Mouse (Mus musculus) c-Kit-positive CD71-negative TER-119-negative erythroid progenitor cells, embryonic 14.5 days (primary cell): ENCODE results near the gene Sgcd.
"Not testable (repeated sequence)": the region's sequence is repeated elsewhere in the genome, so short reads cannot be mapped to it uniquely, and the experiment has no call there.

Source experiments
- DNase-seq: peaks from one replicate; pipeline ENCODE4 v3.0.0-alpha.2; 2013; ENCODE audit warnings: low read depth

Sgcd gene

DNA sequence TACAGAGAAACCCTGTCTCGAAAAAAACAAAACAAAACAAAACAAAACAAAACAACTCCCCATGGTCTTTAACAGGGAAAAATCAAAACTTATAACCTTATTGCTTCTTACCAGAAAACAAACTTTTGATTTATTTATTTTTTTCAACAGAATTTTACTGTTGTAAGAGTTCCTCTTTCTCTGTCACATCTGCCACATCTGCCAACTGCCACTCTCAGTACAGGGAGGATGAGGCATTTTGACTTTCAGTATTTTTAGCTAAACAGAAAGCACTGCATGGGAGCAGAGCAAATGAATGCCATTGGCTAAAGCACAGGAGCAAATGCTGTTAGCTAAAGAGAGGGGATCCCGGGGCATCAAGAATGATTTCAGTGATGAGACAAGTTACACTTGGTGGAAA is 528.6 kb downstream of the Sgcd start:
- DNase-seq: no peak

DNA sequence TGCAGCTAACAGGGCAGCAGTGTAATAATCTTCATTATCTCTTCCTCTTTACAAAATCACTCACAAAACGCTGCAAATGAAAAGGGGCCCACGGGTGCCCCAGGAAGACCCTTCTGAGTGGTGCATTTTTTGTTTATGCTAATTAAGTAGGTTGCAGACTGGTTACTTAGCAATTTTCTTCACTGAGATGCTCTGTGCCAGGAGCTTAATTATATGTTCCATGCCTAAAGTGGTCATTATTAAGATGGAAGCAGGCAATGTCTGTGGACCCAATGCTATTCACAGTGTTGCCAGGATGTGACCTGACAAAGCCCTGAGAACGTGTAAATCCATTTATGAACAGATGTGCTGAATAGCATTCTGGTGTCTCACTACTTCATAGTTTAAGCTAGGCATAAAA is 529.6 kb downstream of the Sgcd start:
- no peak for DNase-seq

DNA sequence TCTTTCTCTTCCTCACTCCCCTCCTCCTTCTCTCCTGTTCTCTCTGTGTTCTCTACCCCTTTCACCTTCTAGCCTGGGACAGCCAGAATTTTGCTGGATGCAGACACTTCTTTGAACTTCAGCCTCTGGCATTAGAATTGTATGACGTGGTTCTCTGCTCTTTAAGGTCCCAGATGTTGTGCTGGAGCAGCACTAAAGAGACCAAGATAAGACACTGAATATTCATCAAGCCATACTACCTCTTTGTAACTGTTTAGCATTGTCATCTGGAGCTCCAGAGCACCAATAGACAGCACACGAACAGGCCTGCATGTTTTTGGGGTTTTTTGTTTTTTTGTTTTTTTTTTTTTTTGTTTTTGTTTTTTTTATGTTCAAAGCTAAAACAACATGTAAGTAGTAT is 541.0 kb downstream of the Sgcd start:
- no peak for DNase-seq

DNA sequence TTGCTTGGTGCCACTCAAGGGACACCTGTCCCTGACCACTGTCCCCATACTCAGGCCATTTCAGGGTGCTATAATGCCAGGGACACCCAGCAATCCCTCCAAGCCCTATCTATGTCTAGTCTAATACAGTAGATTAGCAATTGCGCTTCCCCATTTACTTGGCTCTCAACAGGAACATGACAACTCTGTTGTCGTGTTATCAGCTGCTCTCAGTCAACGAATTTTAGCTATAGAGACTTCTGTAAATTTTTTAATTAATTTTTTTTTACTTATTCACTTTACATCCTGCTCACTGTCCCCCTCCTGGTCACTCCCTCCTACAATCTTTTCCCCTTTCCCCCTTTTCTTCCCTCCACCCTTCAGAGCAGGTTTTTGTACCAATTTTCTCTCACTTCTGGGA is 542.4 kb downstream of the Sgcd start:
- DNase-seq: no peak

DNA sequence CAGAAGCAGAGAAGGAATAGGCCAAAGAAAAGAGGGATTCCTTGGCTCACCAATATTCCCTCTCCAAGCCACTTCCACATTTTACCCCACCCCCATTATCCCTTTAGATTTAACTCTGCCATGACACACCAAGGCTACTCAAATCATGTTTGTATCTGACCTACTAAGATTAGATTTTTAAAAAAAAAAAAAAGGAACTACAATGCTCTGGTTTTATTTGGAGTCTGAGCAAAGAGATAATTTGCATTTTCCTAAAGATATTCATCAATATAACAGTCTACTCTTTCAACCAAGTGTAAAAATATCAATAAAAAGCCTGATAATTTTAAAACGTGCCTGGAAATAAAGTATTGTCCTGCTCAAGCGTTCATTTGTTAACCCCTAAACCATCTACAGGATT is 543.1 kb downstream of the Sgcd start:
- no peak for DNase-seq

DNA sequence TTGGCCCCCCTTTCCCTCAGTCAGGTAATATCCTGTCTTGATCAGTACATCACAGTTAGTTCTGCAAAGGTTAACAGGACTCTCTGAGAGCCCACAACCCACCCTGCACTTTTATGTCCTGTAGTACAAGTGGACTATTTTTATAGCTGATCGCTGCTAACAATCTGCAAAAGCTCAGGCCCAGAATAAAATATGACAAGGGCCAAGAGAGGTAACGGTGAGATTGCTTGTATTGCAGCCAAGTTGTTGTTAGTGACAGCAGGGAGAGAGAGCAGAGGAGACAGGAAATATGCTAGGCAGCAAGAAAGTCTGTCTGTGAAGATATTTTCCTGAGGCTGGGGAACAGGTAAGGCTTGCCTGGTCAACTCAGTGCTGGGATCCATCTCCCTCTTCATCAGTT is 546.5 kb downstream of the Sgcd start:
- no peak for DNase-seq

DNA sequence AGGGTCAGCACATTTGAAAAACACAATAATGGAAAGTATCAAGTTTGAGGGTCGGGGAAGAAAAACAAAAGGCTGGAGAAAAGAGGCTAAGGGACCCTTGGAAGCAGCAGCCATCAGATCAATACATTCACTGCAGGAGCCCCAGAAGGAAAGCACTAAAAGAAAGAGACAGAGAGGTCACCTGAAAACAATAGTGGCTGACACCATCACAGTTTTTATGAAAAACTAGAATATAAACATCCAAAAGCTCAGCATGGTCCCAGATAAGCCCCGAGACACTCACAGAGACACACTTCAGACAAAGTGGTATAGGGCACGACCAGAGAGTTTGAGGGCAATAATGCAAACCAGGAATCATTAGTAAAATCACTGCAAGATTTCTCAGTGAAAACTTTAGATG is 589.2 kb downstream of the Sgcd start:
- DNase-seq: no peak

DNA sequence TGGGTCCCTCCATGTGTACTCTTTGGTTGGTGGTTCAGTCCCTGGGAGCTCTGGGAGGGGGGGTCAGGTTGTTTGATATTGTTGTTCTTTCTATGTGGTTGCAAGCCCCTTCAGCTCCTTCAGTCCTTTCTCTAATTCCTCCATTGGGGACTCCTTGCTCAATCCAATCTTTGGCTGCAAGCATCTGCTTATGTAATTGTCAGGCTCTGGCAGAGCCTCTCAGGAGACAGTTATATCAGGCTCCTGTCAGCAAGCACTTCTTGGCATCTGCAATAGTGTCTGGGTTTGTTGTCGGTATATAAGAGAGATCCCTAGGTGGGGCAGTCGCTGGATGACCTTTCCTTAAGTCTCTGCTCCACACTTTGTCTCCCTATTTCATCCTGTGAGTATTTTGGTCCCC is 598.0 kb downstream of the Sgcd start:
- not testable (repeated sequence) for DNase-seq

DNA sequence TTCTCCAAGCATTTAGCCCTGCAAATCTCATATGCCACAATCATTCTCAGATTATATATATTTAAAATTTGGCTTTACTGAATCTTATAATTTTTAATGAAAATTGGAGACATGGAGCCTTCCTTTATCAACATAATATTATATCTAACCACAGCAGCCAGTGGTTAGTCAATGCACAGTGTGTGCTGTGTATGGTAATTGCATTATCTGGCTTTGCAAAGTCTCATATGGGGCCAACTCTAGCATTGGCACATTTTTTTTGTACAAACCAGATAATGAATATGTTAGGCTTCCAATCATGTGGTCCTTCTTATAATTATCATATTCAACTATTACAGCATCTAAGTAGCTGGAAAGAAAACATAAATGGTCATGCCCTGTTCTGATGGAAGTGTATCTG is 599.4 kb downstream of the Sgcd start:
- DNase-seq: no peak

DNA sequence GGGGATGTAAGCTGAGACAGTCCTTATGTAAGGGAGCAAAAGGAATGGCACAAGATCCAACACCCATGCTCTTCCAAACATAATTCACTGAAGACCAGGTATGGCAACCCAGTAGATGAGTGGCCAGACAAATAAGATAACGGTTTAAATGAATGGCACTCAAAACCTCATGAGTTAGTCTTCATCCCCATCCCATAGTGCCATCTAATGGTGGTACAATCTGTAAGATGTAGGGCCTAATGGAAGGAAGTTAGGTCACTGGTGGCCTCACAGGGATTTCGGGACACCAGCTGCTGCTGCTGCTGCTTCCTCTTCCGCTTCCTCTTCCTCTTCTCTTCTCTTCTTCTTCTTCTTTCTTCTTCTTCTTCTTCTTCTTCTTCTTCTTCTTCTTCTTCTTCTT is 601.0 kb downstream of the Sgcd start:
- no peak for DNase-seq

DNA sequence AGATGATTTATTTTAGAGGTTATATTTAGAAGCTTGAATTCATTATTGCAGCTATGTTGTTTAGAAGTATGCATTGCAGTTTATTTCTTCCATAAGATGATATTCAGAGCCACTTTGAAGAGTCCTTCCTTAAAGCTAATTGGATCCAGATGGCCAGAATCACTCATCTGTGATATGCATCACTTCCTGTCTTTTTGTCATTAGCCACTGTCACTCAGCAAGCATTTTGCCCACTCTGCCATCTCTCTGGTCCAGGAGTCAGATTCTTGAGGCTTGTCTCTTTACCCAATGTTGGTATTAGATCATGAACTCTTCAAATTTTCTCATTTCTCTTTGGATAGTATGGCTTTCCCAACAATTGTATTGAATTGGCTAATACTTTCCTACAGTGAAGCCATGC is 602.6 kb downstream of the Sgcd start:
- DNase-seq: no peak

DNA sequence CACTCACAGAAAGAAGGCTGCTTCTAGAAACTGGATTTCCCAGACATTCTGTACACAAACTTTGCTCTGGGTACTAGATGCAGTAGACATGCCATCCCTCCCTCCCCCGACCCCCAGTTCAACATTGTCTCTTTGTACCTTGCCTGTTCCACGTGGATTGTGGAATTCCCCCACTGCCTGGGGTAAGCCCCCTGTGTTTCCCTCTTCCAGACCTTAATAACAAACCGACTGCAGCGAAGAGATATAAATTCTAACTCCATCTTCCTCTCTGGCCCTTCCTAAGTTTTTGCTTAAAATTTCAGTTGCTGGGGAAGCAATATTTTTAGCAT is 609.2 kb downstream of the Sgcd start:
- no peak for DNase-seq

DNA sequence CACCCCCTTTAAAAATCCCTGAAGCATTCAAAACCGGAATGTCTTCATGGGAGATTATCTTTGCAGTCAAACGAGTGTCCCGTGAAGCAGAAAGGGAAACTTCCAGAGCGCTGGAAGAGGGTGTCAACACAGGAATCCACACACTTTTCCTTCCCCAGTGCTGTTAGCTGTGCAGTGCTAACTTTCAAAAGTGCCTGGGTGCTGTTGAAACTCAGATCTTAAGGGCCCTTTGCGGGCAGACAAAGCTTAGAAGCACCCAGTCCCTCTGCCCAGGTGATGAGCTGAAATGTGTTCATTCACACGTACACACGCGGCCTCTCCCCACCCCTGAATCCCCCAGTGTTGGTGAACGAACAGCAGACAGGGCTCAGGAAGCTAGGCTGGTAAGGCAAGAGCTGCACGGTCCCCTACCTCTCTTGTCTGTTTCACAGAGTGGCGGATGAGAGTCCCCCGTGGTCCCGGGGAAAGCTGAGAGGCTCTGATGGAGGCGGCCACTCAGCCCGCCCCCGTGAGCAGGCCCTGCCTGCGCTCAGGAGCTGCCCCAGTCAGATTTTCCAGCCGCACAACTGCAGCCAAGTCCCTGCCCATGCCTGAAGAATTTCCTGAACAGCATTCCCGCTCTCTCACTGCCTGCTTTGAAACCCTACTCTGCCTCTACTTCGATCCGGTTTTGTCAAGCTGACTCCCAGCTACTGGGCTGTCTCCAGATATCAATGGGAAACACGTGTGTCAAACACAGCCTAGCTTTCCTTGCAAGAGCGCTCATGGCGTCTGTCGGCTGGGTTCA is 609.7 kb downstream of the Sgcd start:
- DNase-seq: no peak

DNA sequence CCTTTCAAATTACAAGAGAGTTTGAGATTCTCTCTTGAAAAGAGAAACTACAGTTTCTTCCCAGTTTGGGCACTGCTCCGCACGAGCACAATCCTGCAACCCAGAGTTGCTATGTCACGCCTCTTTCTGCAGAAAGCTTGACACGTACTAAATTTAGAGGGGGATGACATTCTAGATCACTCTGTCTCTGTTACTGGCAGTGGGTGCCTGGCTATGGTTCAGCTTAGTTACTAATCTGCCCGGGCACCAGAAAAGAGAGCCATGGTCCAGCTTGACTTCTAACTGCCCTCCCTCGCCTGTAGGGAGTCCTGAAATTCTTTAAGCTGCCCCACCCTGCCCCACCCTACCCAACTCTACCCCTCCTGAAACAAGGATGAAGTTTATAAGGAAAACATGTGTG is 611.3 kb downstream of the Sgcd start:
- DNase-seq: no peak

DNA sequence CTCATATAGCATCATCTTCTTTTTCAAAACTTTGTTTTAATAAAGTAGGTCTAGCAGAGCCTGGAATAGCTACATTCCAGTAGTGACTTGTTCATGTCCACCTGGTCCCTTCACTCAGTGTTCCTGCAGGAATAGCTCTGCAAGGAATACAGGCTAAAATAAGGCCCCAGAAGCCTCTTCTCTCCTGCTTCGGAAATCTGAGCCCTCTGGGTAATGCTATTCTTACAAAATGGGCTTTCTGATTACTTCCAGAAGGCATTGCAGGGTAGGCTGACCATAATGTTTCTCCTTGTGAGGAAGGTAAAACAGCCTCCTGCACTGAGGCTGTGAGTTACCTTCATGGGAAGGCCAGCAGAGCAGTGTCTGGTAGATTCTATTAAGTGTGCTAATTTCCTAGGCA is 611.9 kb downstream of the Sgcd start:
- no peak for DNase-seq

DNA sequence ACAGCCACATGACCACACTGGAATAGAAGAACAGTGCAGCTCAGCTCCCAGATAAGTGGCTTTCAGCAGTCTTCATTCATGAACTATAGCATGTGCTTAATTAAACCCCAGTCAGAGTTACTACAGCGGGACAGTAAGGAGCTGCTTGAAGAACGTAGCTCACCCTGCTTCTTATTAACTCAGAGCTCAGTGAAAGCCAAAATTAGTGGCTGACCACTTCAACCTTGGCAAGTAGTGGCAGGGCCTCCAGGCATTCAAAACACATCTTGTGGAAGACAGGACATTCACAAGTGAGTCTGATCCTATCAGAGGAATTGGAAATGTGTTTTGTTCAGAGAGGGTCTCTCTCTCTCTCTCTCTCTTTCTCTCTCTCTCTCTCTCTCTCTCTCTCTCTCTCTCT is 617.2 kb downstream of the Sgcd start:
- DNase-seq: no peak

DNA sequence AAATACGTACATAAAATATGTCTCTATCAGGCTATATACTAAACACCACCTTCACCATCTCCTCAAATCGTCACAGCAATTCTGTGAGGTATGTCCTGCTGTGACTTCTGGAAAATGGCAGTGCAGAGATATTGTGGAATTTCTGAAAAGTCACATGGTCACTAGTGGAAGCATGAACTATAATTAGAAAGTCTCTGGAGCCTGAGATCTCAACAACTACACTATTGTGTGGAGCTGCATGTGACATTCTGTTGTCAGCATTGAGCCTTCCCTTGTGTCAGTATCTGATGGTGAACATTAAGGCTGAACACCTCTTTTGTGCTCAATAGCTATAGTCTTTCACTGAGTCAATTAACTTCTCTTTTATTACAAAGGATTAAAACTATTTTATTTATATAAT is 637.2 kb downstream of the Sgcd start:
- no peak for DNase-seq

DNA sequence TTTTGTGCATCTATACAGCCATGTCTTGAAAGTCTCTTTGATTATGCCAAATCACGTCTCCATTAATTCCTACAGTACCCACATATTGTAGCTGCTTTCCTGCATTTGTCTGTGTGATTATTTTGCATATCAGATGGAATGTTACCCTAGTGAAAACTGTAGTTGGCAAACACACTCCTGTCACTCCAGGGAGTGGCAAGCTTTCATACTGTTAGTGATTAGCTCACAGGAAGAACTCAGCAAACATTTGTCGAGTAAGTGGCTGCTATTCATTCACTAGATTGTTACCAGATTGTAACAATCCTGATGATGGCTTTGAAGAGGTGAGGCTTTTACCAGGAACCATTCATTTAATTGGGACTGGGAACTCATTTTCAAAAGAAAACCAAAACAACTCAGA is 645.3 kb downstream of the Sgcd start:
- no peak for DNase-seq

DNA sequence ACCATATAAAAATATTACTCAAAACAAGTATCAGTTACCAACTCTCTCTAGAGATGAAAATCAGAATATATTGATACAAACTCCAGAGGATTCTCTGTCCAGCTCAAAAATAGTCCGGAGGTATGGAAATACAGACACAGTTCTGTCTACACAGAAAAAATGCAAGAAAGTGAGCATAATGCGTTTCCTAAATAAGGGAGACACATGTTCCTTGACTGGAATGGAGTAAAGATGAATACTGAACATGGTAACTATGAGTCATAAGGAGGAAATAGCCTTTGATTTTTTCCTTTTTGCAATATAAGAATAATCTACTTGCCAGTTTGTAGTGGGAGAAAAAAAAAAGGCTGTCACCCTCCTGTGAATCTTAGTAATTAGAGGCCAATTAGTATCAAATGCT is 655.1 kb downstream of the Sgcd start:
- no peak for DNase-seq

DNA sequence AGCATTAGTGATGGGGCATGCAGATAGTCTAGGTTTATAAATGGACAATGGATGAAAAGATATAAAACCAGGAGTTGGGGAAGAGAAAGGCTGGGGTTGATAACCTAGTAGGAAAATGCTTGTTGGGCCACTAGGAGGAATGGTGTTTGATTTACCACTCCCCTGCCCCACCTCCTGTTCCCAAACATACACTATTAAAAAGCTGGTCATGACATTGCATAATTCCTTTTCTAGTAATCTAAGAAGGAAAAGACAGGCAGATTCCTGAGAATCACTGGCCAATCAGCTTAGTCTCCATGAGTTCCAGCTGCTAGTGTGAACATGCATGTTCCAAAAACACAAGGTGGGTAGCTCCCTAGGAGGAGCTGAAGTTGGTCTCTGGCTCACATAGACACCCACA is 683.2 kb downstream of the Sgcd start:
- no peak for DNase-seq

DNA sequence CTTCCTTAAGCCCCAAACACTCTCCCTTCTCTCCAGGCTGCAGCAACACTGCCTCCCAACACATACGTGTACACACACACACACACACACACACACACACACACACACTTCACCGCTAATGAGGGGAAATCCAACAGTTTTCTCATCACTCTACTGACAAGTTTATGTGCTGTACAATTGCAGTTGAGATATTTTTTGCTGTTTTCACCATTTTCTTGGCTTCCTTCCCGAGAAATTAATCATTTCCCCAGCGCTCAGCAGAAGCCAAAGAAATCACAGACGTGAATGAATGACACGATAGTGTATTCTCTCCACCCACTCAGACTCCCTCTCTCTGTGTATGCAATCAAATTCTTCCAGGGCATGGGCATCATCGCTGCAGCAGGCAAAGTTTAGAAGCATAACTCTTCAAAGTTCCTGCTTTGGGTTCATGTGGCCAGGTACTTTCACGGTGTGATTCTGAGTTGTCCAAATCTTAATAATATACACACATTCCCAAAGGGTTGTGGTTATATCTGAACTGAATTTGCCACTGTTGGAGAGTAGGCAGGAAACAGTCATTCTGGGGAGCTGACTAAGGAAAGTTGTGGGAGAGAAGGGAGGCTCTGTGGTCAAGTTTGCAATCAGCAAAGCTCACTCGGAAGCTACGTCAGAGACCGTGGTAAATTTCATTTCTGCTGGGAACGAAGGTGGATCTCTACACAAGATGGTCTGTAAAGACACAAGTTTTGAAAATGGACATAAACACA is 683.9 kb downstream of the Sgcd start:
- no peak for DNase-seq

DNA sequence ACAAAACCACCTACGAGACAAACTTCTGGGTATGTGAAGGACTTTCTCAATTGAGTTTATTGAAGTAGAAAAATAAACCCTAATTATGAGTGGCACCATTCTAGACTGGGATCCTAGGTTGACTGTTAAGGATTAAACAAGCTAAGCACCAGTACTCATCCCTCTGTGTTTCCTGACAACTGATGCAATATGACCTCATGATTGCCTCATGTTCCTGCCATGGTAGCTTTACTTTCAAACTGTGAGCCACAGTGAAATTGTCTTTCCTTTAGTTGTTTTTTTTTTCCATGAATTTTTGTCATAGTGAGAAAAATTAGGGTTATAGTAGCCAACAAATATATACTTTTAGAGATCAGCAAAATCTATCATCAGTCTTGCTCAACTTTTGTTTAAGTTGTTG is 689.0 kb downstream of the Sgcd start:
- no peak for DNase-seq

DNA sequence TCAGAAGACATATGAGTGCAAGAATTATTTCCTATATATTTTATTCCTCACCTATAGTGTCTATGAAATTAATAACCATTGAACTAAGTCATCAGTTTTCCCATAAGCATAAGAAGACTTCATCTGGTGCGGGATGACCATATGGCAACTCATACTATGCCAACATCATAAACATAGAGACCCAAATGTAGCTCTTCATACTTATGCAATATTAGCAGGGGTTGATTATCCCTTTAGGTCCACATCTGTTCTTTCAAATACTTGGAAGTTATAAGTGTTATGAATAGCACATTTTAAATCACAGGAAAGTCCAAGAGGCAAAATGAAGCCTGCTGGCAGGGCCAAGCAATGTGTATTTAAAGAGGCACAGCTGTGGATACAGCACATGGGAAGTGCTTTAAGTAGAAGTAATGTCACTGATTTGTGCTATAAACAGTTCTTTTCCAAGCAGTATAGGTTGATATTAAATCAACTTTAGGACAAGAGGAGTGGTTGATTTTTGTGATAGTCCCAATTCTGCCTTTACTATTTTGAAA is 690.9 kb downstream of the Sgcd start:
- DNase-seq: no peak

DNA sequence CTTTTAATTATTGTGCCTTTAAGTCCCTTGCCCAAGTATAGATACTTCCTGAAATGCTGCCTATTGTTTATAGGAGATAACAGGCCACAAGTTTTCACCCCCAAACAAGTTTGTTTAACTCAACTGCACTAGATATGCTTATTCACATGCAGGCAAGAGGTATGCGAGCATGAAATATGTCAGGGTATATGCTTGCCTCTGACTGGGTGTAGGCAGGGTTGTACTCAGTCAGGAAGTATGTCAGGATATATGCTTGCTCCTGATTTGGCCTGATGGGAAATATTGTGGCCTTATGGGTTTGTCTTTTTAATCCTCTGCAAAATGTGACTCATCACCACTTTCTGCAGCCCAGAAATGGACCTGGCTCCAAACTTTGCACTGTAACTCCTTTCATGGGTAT is 694.0 kb downstream of the Sgcd start:
- no peak for DNase-seq
